Mouse (Mus musculus) gastrocnemius, postnatal 14 days (tissue): ENCODE data around the gene Tbc1d10a. TPM values are rescaled to one million over a fixed set of nuclear protein-coding genes. Genes with fewer than 3 reads are reported as not detected.

ENCODE experiments used
- DNase-seq: peaks from one replicate; pipeline ENCODE4 v3.0.0; 2021; ENCODE audit warnings: mixed read lengths
- intact Hi-C: fragments of 180-260 bp; cut with DNase I; formaldehyde crosslinking; loops from one replicate; pipeline ENCODE4 v1.15.1; 2025; ENCODE audit warnings: low total_unique reads
- total RNA-seq, 2 experiments: library from RNA; stranded (reverse); gene quantifications; 2 replicates each; pipeline ENCODE4 v1.2.3; 2021

Tbc1d10a gene
- total RNA-seq, 2 experiments from 2014 or later, result 5.3 to 5.4 TPM

GRCm38 (mm10) chr11:4209556-4209955 is 23.0 kb downstream of the Tbc1d10a start:
- no peak for DNase-seq
- intact Hi-C loops, result no loop called here

- intact Hi-C loops, result no loop called here
- DNase-seq, result no peak
Measured at GRCm38 (mm10) chr11:4210786-4211185, 24.2 kb downstream of the Tbc1d10a start.

GRCm38 (mm10) chr11:4213107-4213506 is 26.5 kb downstream of the Tbc1d10a start:
- DNase-seq, result no peak
- intact Hi-C loops, result no loop called here

- intact Hi-C loops, result no loop called here
- no peak for DNase-seq
Measured at GRCm38 (mm10) chr11:4214572-4214971, 28.0 kb downstream of the Tbc1d10a start.

GRCm38 (mm10) chr11:4215061-4215460 is 28.5 kb downstream of the Tbc1d10a start:
- intact Hi-C loops, result no loop called here

GRCm38 (mm10) chr11:4216248-4217000 is 29.8 kb downstream of the Tbc1d10a start:
- DNase-seq, result no peak
- intact Hi-C loops, result no loop called here

More at GRCm38 (mm10) chr11:4215061-4215460, 28.5 kb downstream of the Tbc1d10a start:
- no peak for DNase-seq

GRCm38 (mm10) chr11:4217914-4218629 is 31.5 kb downstream of the Tbc1d10a start, which contains the start of gene Castor1:
Gene Castor1 (plus strand): TSS chr11:4218225.
- intact Hi-C loops, result loop anchor here (2.0 kb wide), 1 partner anchor 83 kb away; the partner anchor contains the start of gene Rnf215
- DNase-seq, result peak; percentile 89

GRCm38 (mm10) chr11:4218637-4219036 is 32.0 kb downstream of the Tbc1d10a start:
- intact Hi-C loops, result loop anchor here (2.0 kb wide), 1 partner anchor 84 kb away; the partner anchor contains the start of gene Rnf215

GRCm38 (mm10) chr11:4219317-4219751 is 32.7 kb downstream of the Tbc1d10a start:
- DNase-seq, result peak; percentile 77
- intact Hi-C loops, result loop anchor here (2.0 kb wide), 1 partner anchor 85 kb away; the partner anchor contains the start of gene Rnf215

More at GRCm38 (mm10) chr11:4218637-4219036, 32.0 kb downstream of the Tbc1d10a start:
- no peak for DNase-seq

GRCm38 (mm10) chr11:4219908-4220307 is 33.3 kb downstream of the Tbc1d10a start:
- no peak for DNase-seq
- intact Hi-C loops, result loop anchor here (2.0 kb wide), 2 partner anchors 39 to 85 kb away; partner anchors contain the start of gene Rnf215

- DNase-seq, result peak; percentile 80
- intact Hi-C loops, result loop anchor here (2.0 kb wide), 1 partner anchor 38 kb away; no protein-coding TSS in a partner anchor
Measured at GRCm38 (mm10) chr11:4220443-4221400, 34.1 kb downstream of the Tbc1d10a start.

GRCm38 (mm10) chr11:4222046-4222950 is 35.7 kb downstream of the Tbc1d10a start:
- intact Hi-C loops, result no loop called here
- no peak for DNase-seq

GRCm38 (mm10) chr11:4223393-4224188 is 37.0 kb downstream of the Tbc1d10a start:
- DNase-seq, result no peak
- intact Hi-C loops, result loop anchor here (2.0 kb wide), 1 partner anchor 93 kb away; no protein-coding TSS in a partner anchor

GRCm38 (mm10) chr11:4224223-4224622 is 37.6 kb downstream of the Tbc1d10a start:
- intact Hi-C loops, result loop anchor here (2.0 kb wide), 1 partner anchor 93 kb away; no protein-coding TSS in a partner anchor

GRCm38 (mm10) chr11:4226569-4227325 is 40.2 kb downstream of the Tbc1d10a start:
- intact Hi-C loops, result no loop called here
- no peak for DNase-seq

More at GRCm38 (mm10) chr11:4224223-4224622, 37.6 kb downstream of the Tbc1d10a start:
- DNase-seq, result no peak

- DNase-seq, result peak; percentile 78
- intact Hi-C loops, result no loop called here
Measured at GRCm38 (mm10) chr11:4228463-4228862, 41.9 kb downstream of the Tbc1d10a start.
